Mouse (Mus musculus): ENCODE data around the gene Gm14444. TPM values are rescaled to one million over a fixed set of nuclear protein-coding genes. Genes with fewer than 3 reads are reported as not detected.
"Not testable (repeated sequence)": the region's sequence is repeated elsewhere in the genome, so short reads cannot be mapped to it uniquely, and the experiment has no call there.

Gene Gm14444
- polyA plus RNA-seq (2015; fragmentation: Nextera tagmentation; extraction: Ambion mirVana): not detected in 2 replicates

- not testable (repeated sequence) for H3K4me3 ChIP-seq (ENCODE audit: low read depth, low read length); H3K27ac ChIP-seq (ENCODE audit: low read depth); H3K36me3 ChIP-seq (replicated peaks; ENCODE audit: insufficient read depth, low read length); ATAC-seq; H3K9me3 ChIP-seq (ENCODE audit: low read length); H3K27me3 ChIP-seq (ENCODE audit: insufficient read depth, low read length); H3K9ac ChIP-seq (replicated peaks); H3K4me1 ChIP-seq (ENCODE audit: insufficient read depth); DNase-seq; H3K4me2 ChIP-seq (ENCODE audit: low read depth, low read length)
- WGBS (ENCODE audit: insufficient replicate concordance): 64% methylated on average over 1 of the region's 1 CpGs
Observed at GRCm38 (mm10) chr2:175010022-175010421, at the start of gene Gm14444. TSS of gene Gm14444 (plus strand) at chr2:175010241.

GRCm38 (mm10) chr2:174965466-174965865 is 44.6 kb upstream of the Gm14444 start:
- H3K27me3 ChIP-seq (ENCODE audit: insufficient read depth, low read length); H3K36me3 ChIP-seq (replicated peaks; ENCODE audit: insufficient read depth, low read length); H3K4me2 ChIP-seq (ENCODE audit: low read depth, low read length); H3K9ac ChIP-seq (replicated peaks); H3K4me3 ChIP-seq (ENCODE audit: low read depth, low read length); H3K4me1 ChIP-seq (ENCODE audit: insufficient read depth); ATAC-seq; H3K9me3 ChIP-seq (ENCODE audit: low read length); DNase-seq; H3K27ac ChIP-seq (ENCODE audit: low read depth): not testable (repeated sequence)
- 76% methylated on average over 3 of the region's 3 CpGs for WGBS (ENCODE audit: insufficient replicate concordance)

- DNase-seq; H3K4me3 ChIP-seq (ENCODE audit: low read depth, low read length); H3K9ac ChIP-seq (replicated peaks); H3K27me3 ChIP-seq (ENCODE audit: insufficient read depth, low read length); ATAC-seq; H3K4me1 ChIP-seq (ENCODE audit: insufficient read depth); H3K9me3 ChIP-seq (ENCODE audit: low read length); H3K36me3 ChIP-seq (replicated peaks; ENCODE audit: insufficient read depth, low read length); H3K4me2 ChIP-seq (ENCODE audit: low read depth, low read length); H3K27ac ChIP-seq (ENCODE audit: low read depth): not testable (repeated sequence)
- 90% methylated on average over 23 of the region's 27 CpGs for WGBS (ENCODE audit: insufficient replicate concordance)
Observed at GRCm38 (mm10) chr2:175044268-175044667, 34.2 kb downstream of the Gm14444 start.

- H3K4me2 ChIP-seq (ENCODE audit: low read depth, low read length); H3K27ac ChIP-seq (ENCODE audit: low read depth); H3K9me3 ChIP-seq (ENCODE audit: low read length); DNase-seq; H3K27me3 ChIP-seq (ENCODE audit: insufficient read depth, low read length); H3K36me3 ChIP-seq (replicated peaks; ENCODE audit: insufficient read depth, low read length); ATAC-seq; H3K9ac ChIP-seq (replicated peaks); H3K4me1 ChIP-seq (ENCODE audit: insufficient read depth); H3K4me3 ChIP-seq (ENCODE audit: low read depth, low read length): not testable (repeated sequence)
- 77% methylated on average over 1 of the region's 1 CpGs for WGBS (ENCODE audit: insufficient replicate concordance)
Observed at GRCm38 (mm10) chr2:175067681-175068261, 57.7 kb downstream of the Gm14444 start, which contains the start of gene Gm14393. TSS of gene Gm14393 (minus strand) at chr2:175067781.

Other genes starting within 250 kb of the Gm14444 start
- gene Edn3, start 249.6 kb upstream of the Gm14444 start, polyA plus RNA-seq (2015; fragmentation: Nextera tagmentation; extraction: Ambion mirVana): 0.11 and 0.13 TPM in 2 replicates
- 0.39 TPM in 1 of 2 replicates, not detected in the other for gene Gm14393, start 57.5 kb downstream of the Gm14444 start, polyA plus RNA-seq (2015; fragmentation: Nextera tagmentation; extraction: Ambion mirVana)
- gene Gm14399, start 131.8 kb downstream of the Gm14444 start, polyA plus RNA-seq (2015; fragmentation: Nextera tagmentation; extraction: Ambion mirVana): 1.2 and 2.4 TPM in 2 replicates
- gene Gm14443, start 165.6 kb downstream of the Gm14444 start, polyA plus RNA-seq (2015; fragmentation: Nextera tagmentation; extraction: Ambion mirVana): 0.08 TPM in 1 of 2 replicates, not detected in the other
- 0.22 and 1.4 TPM in 2 replicates for gene Gm14391, start 196.7 kb downstream of the Gm14444 start, polyA plus RNA-seq (2015; fragmentation: Nextera tagmentation; extraction: Ambion mirVana)

Data from liver, postnatal 0 days (tissue).